Mouse (Mus musculus): ENCODE measurements around the gene Abhd5. TPM values are rescaled to one million over a fixed set of nuclear protein-coding genes. Genes with fewer than 3 reads are reported as not detected.

Abhd5 gene
- total RNA-seq, 2 experiments from 2014 or later: 19.6 to 20.9 TPM

Other genes with a start within 250 kb of the Abhd5 start
- gene Snrk, start 234.3 kb upstream of the Abhd5 start, total RNA-seq (2021): 100 to 1,000 TPM; 108 to 117 TPM
- gene Ano10, start 57.2 kb upstream of the Abhd5 start, total RNA-seq (2021): 10 to 100 TPM; 27.4 to 30.3 TPM